Mouse (Mus musculus): ENCODE results near the gene Disc1. TPM values are rescaled to one million over a fixed set of nuclear protein-coding genes. Genes with fewer than 3 reads are reported as not detected.

Gene Disc1
- 0.54 TPM for polyA plus RNA-seq (2015; fragmentation: Illumina TruSeq; extraction: RNeasy Lipid Tissue Mini Kit (QIAGEN cat#74804); ENCODE audit: insufficient read depth, low replicate concordance)

GRCm38 (mm10) chr8:125053505-125054435, at the start of gene Disc1:
Gene Disc1, plus strand, starts transcription at chr8:125054195.

GRCm38 (mm10) chr8:125012695-125013627, 41.0 kb upstream of the Disc1 start, which contains the start of gene Tsnax:
Gene Tsnax, plus strand, starts transcription at chr8:125012997.

Other genes with a start within 250 kb of the Disc1 start
- 99.7 TPM for gene Gnpat, start 191.2 kb upstream of the Disc1 start, polyA plus RNA-seq (2015; fragmentation: Illumina TruSeq; extraction: RNeasy Lipid Tissue Mini Kit (QIAGEN cat#74804); ENCODE audit: insufficient read depth, low replicate concordance)
- 32.6 TPM for gene 2810004N23Rik, start 191.1 kb upstream of the Disc1 start, polyA plus RNA-seq (2015; fragmentation: Illumina TruSeq; extraction: RNeasy Lipid Tissue Mini Kit (QIAGEN cat#74804); ENCODE audit: insufficient read depth, low replicate concordance)
- 12.7 TPM for gene Exoc8, start 156.5 kb upstream of the Disc1 start, polyA plus RNA-seq (2015; fragmentation: Illumina TruSeq; extraction: RNeasy Lipid Tissue Mini Kit (QIAGEN cat#74804); ENCODE audit: insufficient read depth, low replicate concordance)
- gene Sprtn, start 156.3 kb upstream of the Disc1 start, polyA plus RNA-seq (2015; fragmentation: Illumina TruSeq; extraction: RNeasy Lipid Tissue Mini Kit (QIAGEN cat#74804); ENCODE audit: insufficient read depth, low replicate concordance) = 27.9 TPM
- 20.4 TPM for gene Egln1, start 104.9 kb upstream of the Disc1 start, polyA plus RNA-seq (2015; fragmentation: Illumina TruSeq; extraction: RNeasy Lipid Tissue Mini Kit (QIAGEN cat#74804); ENCODE audit: insufficient read depth, low replicate concordance)
- 91.1 TPM for gene Tsnax, start 41.2 kb upstream of the Disc1 start, polyA plus RNA-seq (2015; fragmentation: Illumina TruSeq; extraction: RNeasy Lipid Tissue Mini Kit (QIAGEN cat#74804); ENCODE audit: insufficient read depth, low replicate concordance)